Comparison of ENCODE assay signal across 11 mouse cellular contexts in genomic region chr5:101295941-101296340, GRCm38 (mm10).
DNase-seq lines count a peak whose midpoint lies in the region; ATAC-seq and TF ChIP-seq lines count a peak whose summit lies in the region.
"Had no signal": no experiment of that assay in that cellular context is flagged by ENCODE, and none has a peak within 500 bp of the region (broad histone marks: within the 10 kb centered on the region; RNA-seq: fewer than 3 reads in every experiment).

No protein-coding gene starts in this region.

- no peaks in the 10 kb centered on the region for H3K27me3 ChIP-seq in kidney, postnatal 0 days (ENCODE audit: insufficient read depth, low read length)
- H3K27me3 ChIP-seq in kidney, adult 2 months (replicated peaks; ENCODE audit: control insufficient read depth, insufficient read depth, low read length), result no peaks in the 10 kb centered on the region

- H3K36me3 ChIP-seq in kidney, postnatal 0 days (ENCODE audit: insufficient read depth, low read length), result no peaks in the 10 kb centered on the region
- no peaks in the 10 kb centered on the region for H3K36me3 ChIP-seq in kidney, adult 2 months (ENCODE audit: control insufficient read depth, insufficient read depth, low read length)
- H3K36me3 ChIP-seq: forebrain, embryonic 10.5 days had no signal

- no peak overlapping the region for H3K4me3 ChIP-seq in kidney, postnatal 0 days (replicated peaks; ENCODE audit: low read depth, low read length)
- H3K4me3 ChIP-seq in kidney, adult 2 months (ENCODE audit: insufficient read depth, low read depth, low read length), result no peak overlapping the region
- H3K4me3 ChIP-seq: forebrain, embryonic 10.5 days had no signal

- H3K9ac ChIP-seq in kidney, postnatal 0 days (ENCODE audit: low read depth, low read length), result no peak overlapping the region

- TF ChIP-seq CTCF in kidney, postnatal 0 days (IDR thresholded peaks at IDR 0.05; ENCODE audit: low read depth), result peak; percentile 23; the same call in 1 of the 2 replicates
- no peak for TF ChIP-seq CTCF in kidney, adult 2 months (conservative IDR thresholded peaks at IDR 0.05; ENCODE audit: insufficient read depth, insufficient read length, low read depth, low read length)
- no peak for TF ChIP-seq CTCF in brain, embryonic 14.5 days (IDR thresholded peaks at IDR 0.05; ENCODE audit: borderline replicate concordance, extremely low read depth, insufficient read depth, insufficient read length)

- no peak for TF ChIP-seq POLR2A in kidney, adult 2 months (IDR thresholded peaks at IDR 0.05; ENCODE audit: low read depth, low read length)
- TF ChIP-seq POLR2A in brain, embryonic 14.5 days (IDR thresholded peaks at IDR 0.05; ENCODE audit: borderline replicate concordance, extremely low read depth, insufficient read depth, insufficient read length, poor library complexity, severe bottlenecking), result no peak

- H3K9me3 ChIP-seq in kidney, postnatal 0 days (replicated peaks; ENCODE audit: low read length), result no peaks in the 10 kb centered on the region
- H3K9me3 ChIP-seq: forebrain, embryonic 10.5 days had no signal

- 58% methylated on average over 7 of the region's 7 CpGs for WGBS in kidney, postnatal 0 days
- 60% methylated on average over 7 of the region's 7 CpGs for WGBS in kidney, adult 2 months

- ATAC-seq in frontal cortex, adult (ENCODE audit: low TSS enrichment), result peak; percentile 34; the same call in 1 of the 2 replicates
- ATAC-seq in kidney, postnatal 0 days (replicated peaks; ENCODE audit: low FRiP score, low read depth), result no peak
- no peak for ATAC-seq in megakaryocyte progenitor cell, adult 5-6 weeks (replicated peaks; ENCODE audit: poor library complexity)
- ATAC-seq: midbrain, embryonic 16.5 days had no signal

- H3K4me1 ChIP-seq in kidney, postnatal 0 days (replicated peaks; ENCODE audit: insufficient read depth, low read length), result no peaks in the 10 kb centered on the region
- H3K4me1 ChIP-seq in kidney, adult 2 months (ENCODE audit: control insufficient read depth, insufficient read depth, low read length), result no peaks in the 10 kb centered on the region

- H3K4me2 ChIP-seq in kidney, postnatal 0 days (ENCODE audit: low read length), result no peak overlapping the region

- DNase-seq in frontal cortex, postnatal 10 days (ENCODE audit: low spot score in 2 of 2), result no peak
- DNase-seq in kidney, postnatal 0 days (ENCODE audit: low spot score), result peak; percentile 12
- no peak for DNase-seq in kidney, adult 2 months
- DNase-seq in brain, embryonic 14.5 days (ENCODE audit: low read depth), result peak; percentile 61
- peak; percentile 2 for DNase-seq in fibroblast of lung, adult 2 months (ENCODE audit: low read depth)
- no peak for DNase-seq in thymus, postnatal 4 days
- DNase-seq: lung, adult 2 months had no signal

- no peak overlapping the region for H3K27ac ChIP-seq in kidney, postnatal 0 days
- no peak overlapping the region for H3K27ac ChIP-seq in kidney, adult 2 months (ENCODE audit: insufficient read depth, low read depth, low read length)
- H3K27ac ChIP-seq: forebrain, embryonic 10.5 days had no signal

Comparison
In these comparisons a context has a peak if more than half of its experiments do, and no peak if none do; other contexts are left out.
1. DNase-seq: peak in kidney, postnatal 0 days (single experiment), brain, embryonic 14.5 days (single experiment) and fibroblast of lung, adult 2 months (single experiment); none in frontal cortex, postnatal 10 days (0 of 2), kidney, adult 2 months (single experiment) and thymus, postnatal 4 days (single experiment).